Mouse (Mus musculus) testis, adult 2 months (tissue): ENCODE results near the gene Frat1.

Experiments
- CTCF ChIP-seq: fragments of 200-500 bp; IDR thresholded peaks from 2 replicates; pipeline ENCODE4 v1.5.1; 2012; ENCODE audit warnings: low read depth, mild to moderate bottlenecking, inconsistent platforms, low read length, moderate library complexity; ENCODE audit not compliant: control insufficient read depth, insufficient read depth, insufficient replicate concordance
- POLR2A ChIP-seq: fragments of 200-500 bp; IDR thresholded peaks from 2 replicates; pipeline ENCODE4 v1.6.1; 2012; ENCODE audit warnings: low read depth, mild to moderate bottlenecking, inconsistent platforms, low read length, moderate library complexity; ENCODE audit not compliant: control insufficient read depth

- no peak for TF ChIP-seq POLR2A
- no peak for TF ChIP-seq CTCF
These were observed 39.5 kb downstream of the Frat1 start for GRCm38 (mm10) chr19:41869296-41869695.
